Mouse (Mus musculus): ENCODE data around the gene Adgrg1.

GRCm38 (mm10) chr8:95058661-95059060 is 84.1 kb downstream of the Adgrg1 start:
- TF ChIP-seq CTCF (IDR thresholded peaks at IDR 0.05; ENCODE audit: low read depth, low read length) (no peak), POLR2A (IDR thresholded peaks at IDR 0.05; ENCODE audit: borderline replicate concordance, low read depth, low read length) (no peak)

All from bone marrow macrophage, adult 2 months (primary cell).